Mouse (Mus musculus) brain, embryonic 14.5 days (tissue): ENCODE measurements around the gene Srrm4. TPM values are rescaled to one million over a fixed set of nuclear protein-coding genes. Genes with fewer than 3 reads are reported as not detected.

Experiments
- DNase-seq: peaks from one replicate; pipeline ENCODE4 v3.0.0-alpha.2; 2011; ENCODE audit warnings: low read depth
- CTCF ChIP-seq: fragments of 200-500 bp; IDR thresholded peaks from 2 replicates; pipeline ENCODE4 v1.5.1; 2012; ENCODE audit warnings: inconsistent platforms, mild to moderate bottlenecking, moderate library complexity, borderline replicate concordance; ENCODE audit not compliant: insufficient read depth, insufficient read length; ENCODE audit errors: extremely low read depth
- POLR2A ChIP-seq: fragments of 200-500 bp; IDR thresholded peaks from 2 replicates; pipeline ENCODE4 v1.6.1; 2012; ENCODE audit warnings: mild to moderate bottlenecking, inconsistent platforms, borderline replicate concordance; ENCODE audit not compliant: poor library complexity, insufficient read depth, insufficient read length, severe bottlenecking; ENCODE audit errors: extremely low read depth
- polyA plus RNA-seq: library from polyadenylated mRNA; depleted of rRNA; stranded (reverse); fragments of >200 nt; gene quantifications from 2 replicates; pipeline ENCODE4 v1.2.3, GENCODE M21; 2012

Srrm4 gene
- polyA plus RNA-seq, 1 experiment, result 42.0 TPM

DNA sequence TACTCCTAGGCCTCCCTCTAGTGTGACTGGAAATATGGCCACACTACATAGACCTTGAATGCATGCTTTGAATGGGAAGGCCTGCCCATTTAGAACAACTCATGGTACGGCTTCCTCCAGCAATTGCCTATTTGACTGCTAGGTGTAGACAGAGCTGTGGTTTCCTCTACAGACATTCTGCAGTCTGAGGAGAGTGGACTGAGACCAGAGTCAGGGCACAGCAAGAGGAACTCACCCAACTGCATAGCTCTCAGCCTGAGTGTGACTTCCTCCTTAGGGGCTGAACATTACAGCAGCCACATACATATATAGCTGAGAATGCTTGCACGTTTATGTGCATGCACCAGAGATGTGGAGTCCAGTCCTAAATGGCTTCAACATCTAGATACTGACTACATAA is 94.9 kb downstream of the Srrm4 start:
- no peak for TF ChIP-seq CTCF
- TF ChIP-seq POLR2A, result no peak
- no peak for DNase-seq

DNA sequence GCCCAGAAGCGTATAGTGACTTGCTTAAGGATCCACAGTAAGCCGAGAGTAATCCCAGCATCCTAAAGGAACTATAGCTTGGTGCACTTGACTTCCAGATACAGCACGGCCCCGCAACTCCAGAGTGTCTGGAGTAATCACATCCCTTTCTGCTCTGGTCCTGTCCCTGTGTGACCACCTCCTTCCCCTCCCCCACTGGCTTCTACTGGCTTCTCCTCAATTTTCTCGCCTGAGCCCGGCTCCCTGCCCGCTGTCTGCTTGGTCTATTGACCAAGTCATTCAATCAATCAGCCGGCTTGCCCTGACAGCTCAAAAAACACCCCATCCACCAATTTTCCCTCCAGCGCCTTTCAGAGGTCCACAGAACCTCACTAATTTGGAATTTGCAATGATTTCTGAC is 96.2 kb downstream of the Srrm4 start:
- no peak for DNase-seq
- no peak for TF ChIP-seq CTCF
- no peak for TF ChIP-seq POLR2A

DNA sequence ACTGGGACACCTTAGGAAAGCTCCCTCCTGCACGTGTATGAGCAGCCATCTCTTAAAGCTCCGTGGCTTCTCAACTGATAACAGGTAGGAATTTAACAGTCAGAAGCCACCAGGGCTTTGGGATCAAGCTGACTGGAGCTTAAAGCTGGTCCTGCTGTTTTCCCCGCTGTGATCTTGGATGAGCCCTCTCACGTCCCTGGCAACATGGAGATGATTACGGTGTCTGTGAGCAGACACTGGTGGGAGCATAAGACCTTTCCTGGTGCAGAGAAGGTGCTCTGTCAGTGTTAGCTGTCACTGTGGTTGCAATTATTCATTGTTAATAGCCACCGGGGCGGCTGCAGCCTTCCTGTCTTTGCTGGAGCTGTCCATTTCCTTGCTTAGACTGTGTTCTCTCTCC is 97.2 kb downstream of the Srrm4 start:
- DNase-seq, result no peak
- no peak for TF ChIP-seq POLR2A
- TF ChIP-seq CTCF, result no peak

DNA sequence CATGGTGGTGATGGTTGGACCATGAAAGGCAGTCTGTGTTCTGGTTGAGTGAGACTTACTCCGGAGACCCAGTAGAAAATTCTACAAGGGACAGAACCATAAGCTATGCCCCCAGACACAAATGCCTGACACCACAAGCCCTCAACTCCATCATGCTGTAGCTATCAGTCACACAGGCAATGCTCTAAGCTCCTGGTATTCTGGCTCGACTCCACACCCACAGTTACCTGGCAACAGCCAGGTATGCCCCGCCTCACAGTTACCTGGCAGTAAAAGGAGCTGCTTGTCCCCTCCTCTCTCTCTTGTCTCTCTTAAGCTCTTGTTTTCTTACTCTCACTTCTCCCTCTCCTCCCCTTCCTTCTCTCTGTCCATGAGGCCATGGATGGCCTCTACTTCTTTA is 98.9 kb downstream of the Srrm4 start:
- no peak for DNase-seq
- TF ChIP-seq POLR2A (no peak), CTCF (no peak)

DNA sequence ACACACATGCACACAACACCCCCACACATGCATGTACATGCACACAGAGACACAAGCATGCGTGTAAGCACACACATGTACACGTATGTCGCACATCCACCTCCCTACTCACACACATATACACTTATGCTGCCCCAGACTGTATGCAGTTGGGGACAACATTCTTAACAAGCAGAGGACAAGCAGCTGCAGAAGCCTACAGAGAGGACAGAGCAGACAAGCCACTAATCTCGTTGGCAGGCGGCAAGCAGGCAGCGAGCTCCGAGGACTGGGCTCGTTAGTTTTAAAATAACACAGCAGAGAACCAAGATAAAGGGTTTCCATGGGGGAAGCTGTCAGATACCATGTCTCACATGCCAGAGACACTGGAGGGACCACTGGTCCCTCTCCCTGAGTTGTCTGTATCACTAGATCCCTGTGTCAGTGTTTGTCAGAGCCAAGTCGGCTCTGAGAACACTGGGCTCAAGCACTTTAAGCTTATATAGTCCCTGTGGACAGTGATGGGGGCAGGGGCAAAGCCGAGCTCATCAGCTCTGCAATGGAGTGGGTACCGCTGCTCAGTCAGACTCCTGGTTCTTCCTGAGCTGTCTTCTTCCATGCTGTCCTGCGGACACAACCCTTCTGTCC is 99.7 kb downstream of the Srrm4 start:
- peak; percentile 47 for DNase-seq
- TF ChIP-seq POLR2A (no peak), CTCF (no peak)

DNA sequence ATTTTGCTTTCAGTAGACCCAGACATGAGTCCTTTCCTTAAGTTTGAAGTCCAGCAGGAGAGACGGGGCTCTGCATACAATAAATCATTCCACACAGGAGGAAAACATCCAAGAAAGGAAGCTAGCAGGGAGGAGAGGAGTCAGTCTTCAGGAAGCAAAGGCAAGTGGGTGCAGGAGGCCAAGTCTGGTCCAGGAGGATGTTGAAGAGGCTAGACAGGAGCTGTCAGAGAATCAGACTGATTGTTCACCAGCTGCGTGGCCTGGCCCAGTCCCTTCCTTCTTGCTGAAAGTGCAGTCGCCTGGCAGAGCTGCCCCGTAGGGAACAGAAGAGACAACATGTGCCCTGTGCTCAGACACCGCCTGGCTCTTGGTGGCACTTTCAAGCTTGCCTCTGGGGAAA is 100.8 kb downstream of the Srrm4 start:
- DNase-seq, result no peak
- TF ChIP-seq POLR2A (no peak), CTCF (no peak)

DNA sequence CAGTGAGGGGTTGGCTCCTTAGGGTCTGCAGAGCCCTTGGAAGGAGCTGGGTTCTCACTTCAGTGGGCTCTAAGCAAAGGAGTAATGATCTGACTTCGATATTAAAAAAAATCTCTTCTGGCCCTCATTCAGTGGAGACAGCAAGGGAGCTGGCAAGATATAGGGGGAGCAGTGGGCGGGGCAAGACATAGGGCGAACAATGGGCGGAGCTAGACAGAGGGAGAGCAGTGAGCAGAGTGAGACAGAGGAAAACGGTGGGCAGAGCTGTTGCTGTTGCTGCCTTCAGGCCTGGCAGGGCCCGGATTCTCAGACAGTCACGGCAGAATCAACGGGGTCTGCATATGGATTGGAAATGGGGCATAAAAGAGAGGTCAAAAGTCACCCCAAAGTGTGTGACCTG is 102.0 kb downstream of the Srrm4 start:
- TF ChIP-seq CTCF, result no peak
- TF ChIP-seq POLR2A, result no peak
- no peak for DNase-seq

DNA sequence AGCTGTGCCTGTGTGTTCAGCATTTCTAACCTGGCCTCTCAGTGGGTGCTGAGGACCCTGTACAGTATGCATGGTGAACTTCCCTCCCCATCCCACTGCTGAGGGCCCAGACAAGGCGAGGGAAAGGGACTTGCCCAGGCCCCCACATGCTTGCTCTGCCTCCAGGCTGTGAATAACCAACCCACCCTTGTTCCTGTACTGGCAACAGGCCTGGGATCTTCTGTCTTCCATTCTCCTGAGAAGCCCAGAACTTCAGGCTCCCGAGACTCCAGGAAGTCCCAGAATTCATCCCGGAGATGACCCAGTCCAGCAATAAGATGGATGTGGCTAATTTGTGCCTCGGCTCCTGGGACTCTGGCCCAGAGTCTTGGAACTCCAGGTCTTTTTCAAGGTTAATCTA is 105.5 kb downstream of the Srrm4 start:
- no peak for DNase-seq
- no peak for TF ChIP-seq CTCF

DNA sequence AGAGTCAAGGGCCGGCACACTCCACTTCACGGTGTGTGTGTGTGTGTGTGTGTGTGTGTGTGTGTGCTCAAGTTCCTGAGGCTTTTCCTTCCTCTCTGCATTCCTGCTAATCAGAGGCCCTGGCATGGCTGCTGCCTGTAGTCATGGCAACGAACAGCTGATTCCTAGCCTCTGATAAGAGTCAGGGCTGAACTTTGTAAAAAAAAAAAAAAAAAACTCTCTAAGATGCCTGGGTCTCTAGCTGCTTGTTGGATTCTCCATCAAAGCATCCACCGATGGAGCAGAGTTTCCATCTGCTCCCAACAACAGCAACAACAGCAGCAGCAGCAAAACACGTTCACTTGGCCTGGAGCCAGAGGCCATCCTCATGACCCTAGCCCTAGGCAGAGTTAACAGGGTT is 106.5 kb downstream of the Srrm4 start:
- TF ChIP-seq POLR2A (no peak), CTCF (no peak)
- DNase-seq, result peak; percentile 90

DNA sequence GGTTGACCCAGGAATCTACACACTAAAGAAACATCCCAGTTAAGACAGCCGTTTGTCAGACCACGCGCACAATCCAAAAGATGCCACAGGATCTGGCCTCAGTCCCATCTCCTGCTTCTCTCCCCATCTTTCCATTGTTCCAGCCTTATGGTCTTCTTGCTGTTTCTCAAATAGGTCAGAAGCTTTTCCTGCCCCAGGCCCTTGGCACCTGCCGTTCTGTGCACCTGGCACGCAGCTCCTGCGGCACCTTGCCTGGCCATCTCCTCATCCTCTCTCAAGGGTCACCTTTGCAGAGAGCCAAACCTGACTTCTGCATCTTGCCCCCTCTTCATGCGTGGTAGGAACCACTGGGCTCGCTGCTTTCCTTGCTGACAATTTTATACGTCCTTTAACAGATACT is 107.4 kb downstream of the Srrm4 start:
- DNase-seq, result no peak
- TF ChIP-seq CTCF (no peak), POLR2A (no peak)

DNA sequence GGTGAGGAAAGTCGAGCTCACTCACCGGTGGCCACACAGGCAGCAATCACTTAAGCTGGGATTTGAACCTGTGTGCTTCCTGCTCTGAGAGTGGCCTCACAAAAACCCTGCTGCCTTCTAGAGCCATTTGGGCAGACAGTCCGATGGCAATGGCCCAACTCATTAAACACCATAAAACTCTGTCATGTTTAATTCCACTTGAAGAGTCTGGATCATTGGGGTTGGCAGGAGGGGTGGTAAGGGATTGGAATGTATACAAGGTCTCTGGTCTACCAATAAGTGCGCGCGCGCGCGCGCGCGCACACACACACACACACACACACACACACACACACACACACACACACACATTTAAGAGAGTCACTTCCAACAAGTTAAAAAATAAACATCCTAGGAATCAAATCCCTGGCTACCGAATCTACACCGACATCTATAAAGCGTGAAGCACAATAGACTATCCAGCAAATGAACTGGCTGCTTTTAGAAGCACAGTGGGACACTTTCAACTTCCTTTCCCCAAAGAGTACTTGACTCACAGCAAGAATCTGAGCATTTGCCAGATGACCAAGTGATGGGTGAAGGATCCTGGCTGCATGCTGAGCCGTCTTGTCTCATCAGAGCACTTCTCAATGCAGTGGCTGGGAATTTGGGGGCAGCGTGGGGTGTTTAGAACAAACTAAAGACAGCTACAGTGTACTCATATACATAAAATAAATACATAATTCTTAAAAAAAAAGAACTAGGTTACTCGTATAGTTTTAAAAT is 112.8 kb downstream of the Srrm4 start:
- TF ChIP-seq CTCF, result no peak
- no peak for TF ChIP-seq POLR2A
- DNase-seq, result peak; percentile 69

DNA sequence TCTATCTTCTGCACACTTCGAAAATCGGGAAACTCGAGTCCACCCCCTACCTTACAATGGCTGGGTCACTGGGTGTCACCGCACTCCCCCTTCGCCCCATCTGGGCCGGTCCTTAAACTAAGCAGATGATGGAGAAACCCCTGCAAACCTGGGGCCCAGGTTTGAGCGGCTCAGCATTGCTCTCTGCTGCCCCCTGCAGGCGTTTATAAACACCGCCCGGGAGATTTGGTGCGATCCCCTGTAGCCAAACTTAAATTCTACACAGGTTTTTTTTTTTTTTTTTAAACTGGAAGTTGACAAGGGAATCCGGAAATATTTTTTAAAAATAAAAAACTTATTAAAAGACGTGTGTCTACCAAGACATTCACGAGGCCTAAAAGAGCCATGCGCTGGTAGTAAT is 115.6 kb downstream of the Srrm4 start:
- DNase-seq, result peak; percentile 62

DNA sequence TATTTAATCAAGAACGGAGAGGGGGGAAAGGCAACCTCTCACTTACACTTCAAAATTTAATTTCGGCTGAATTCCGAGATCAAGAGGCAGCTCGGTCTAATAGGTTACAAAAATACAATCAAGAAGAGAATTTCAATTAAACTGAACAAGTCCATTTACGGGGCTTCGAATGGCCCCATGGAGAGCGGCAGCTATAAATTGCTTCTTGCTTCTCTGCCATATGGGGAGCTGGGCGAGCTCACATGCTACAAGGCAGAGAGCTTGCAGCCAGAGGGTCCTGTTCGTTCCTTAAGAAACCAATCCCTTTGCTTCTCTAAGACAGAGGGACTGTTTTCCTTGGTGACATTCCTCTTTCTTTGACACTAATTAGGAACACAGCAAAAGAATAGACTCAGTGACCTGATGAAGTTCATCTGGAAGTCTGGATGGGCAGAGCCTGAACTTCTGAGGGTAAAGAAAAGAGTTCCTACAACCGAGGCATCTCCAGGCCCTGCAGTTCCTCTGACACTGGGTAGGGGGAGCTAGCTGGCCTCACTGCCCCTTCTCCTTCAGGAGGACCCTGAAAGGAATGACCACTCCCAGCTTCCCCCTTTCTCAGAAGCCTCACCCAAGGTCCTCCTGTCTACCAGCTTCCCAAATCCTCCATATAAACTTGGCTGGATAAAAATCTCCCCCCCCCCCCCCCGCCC is 130.1 kb downstream of the Srrm4 start:
- DNase-seq, result peak; percentile 84
- peak; percentile 71 for TF ChIP-seq CTCF
- no peak for TF ChIP-seq POLR2A

More for the DNA sequence above, 115.6 kb downstream of the Srrm4 start:
- no peak for TF ChIP-seq POLR2A
- peak; percentile 89 for TF ChIP-seq CTCF
